Mouse (Mus musculus): Measurements from ENCODE around the gene Reck.
A peak's percentile ranks its signal among the peaks of the same experiment; 100 is the strongest.

The Reck gene

DNA sequence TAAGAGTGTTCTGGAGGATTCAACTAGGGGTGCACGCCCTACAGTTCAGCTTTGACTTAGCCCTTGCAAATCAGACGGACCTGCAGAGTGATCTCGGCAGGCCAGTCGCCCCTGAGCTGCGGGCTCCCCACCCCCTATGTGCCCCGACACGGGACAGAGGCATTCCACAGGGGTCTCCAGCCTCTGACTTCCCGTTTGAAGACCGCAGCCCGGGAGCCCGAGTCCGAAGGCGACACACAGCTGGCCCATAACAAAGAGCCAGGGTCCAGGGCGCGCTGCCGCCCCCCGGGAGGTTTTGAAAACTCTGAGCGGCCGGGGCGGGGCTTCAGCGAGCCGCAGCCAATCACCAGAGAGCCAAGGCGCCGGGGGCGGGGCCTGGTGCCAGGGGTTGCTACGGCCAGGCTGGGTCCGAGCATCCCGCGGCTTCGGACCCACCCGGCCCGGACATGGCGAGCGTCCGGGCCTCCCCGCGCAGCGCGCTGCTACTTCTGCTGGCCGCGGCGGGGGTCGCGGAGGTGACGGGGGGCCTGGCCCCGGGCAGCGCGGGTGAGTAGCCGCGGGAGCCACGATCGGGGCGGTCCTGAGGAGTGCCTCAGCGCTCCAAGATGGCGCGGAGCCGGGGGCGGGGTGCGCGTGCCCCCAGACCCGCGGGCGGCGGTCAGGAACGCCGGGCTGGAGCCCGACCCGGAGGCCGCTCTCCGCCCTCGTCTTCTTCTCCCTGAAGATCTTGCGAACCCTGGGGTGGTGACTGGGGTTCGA, at the start of gene Reck:
Gene Reck, plus strand, starts transcription at position 371 of the 759 bp plus-strand sequence.
- peak; percentile 91 for DNase-seq (ENCODE audit: low spot score)

GRCm38 (mm10) chr4:43828806-43829205, 46.5 kb upstream of the Reck start:
- DNase-seq (ENCODE audit: low spot score) = no peak

DNA sequence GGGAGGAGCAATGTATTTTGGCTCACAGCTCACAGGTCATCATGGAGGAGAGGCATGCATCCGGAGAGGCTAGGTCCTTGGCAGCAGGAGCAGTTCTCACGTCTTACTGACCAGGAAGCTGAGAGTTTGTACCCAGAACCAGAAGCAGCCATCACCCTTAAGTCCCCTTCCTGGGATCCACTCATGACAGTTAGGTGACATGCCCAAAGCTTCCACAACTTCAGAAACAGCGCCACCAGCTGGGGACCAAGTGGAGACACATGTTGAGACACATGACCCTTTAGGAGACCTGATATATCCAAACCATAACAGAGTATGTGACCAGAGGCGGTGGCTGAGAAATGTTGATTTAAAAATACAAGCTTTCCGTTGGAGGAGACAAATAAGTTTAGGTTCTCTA, 43.3 kb upstream of the Reck start:
- no peak for DNase-seq (ENCODE audit: low spot score)

DNA sequence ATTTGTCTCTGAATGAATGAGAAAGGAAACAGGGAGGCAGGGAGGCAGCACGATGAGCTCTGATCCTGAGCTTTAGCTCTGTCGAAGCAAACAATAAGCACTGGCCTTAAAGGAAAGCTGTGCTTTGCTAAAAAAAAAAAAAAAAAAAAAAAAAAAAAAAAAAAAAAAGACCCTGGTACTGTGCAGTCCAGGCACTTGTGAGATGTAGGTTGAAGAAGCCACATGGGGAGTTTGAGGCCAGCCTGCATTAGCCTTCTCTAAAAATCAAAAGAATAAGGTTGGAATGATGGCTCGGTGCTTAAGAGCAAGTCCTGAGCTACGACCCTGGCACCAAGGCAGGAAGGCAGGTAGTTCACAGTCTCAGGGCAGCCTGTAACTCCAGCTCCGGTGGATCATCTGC, 41.6 kb upstream of the Reck start:
- no peak for DNase-seq (ENCODE audit: low spot score)

GRCm38 (mm10) chr4:43834749-43835148, 40.6 kb upstream of the Reck start:
- no peak for DNase-seq (ENCODE audit: low spot score)

DNA sequence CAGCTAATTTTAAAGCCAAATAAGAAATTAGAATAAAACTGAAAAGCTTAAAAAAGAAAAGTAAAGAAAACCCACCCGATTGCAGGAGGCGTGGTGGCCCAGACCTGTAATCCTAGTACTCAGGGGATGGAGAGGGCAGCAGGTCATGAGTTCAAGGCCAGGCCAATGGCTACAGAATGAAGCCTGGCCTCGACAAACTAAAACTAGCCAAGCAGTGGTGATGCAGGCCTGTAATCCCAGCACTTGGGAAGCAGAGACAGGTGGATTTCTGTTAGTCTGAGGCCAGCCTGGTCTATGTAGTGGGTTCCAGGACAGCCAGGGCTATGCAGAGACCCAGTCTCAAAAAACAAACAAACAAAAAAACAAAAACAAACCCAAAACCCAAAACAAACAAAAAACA, 37.0 kb upstream of the Reck start:
- DNase-seq (ENCODE audit: low spot score) = no peak

DNA sequence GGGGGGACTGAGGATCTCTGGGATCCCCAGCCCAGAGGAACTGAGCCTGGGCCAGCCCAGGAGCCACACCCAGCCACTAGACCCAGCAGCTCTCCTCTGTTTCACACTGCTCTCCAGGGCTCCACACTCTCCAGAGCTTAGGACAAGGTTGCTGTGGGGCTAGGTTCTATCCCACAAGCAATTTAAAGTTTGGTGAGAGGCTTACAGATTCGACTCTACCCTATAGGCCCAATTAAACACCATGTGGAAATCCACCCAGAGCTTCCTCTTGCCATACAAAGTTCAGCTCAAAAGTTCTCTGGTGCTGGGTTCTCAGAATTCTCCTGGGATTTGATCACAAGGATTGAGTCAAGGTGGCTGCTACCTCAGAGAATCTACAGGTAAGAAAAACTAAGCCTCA, 35.2 kb upstream of the Reck start, which contains the start of gene Olfr157:
Gene Olfr157, minus strand, starts transcription at position 101 of the 400 bp plus-strand sequence.
- no peak for DNase-seq (ENCODE audit: low spot score)

DNA sequence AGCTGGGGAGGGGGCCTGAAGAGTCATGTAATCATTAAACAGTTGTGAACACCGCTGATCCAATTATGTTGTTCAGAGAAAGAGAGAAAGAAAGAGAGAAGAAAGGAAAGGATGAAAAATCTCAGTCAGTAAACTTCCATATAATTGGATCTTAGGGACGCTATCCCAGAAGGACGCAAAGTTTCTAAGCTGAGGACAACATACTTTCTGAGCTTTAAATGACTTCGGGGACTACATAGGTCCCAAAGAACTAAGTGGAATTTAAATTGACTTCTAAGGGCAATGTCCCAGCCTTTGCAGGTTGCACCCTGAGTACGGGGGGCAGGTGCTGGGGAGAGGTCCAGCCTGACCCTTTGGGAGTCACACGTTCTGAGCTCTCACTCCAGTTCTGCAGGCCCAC, 24.1 kb upstream of the Reck start, which contains the start of gene Olfr155:
Gene Olfr155, plus strand, starts transcription at position 301 of the 400 bp plus-strand sequence.
- no peak for DNase-seq (ENCODE audit: low spot score)

GRCm38 (mm10) chr4:43854101-43854500, 21.2 kb upstream of the Reck start:
- no peak for DNase-seq (ENCODE audit: low spot score)

- no peak for DNase-seq (ENCODE audit: low spot score)
These were observed 15.4 kb upstream of the Reck start for GRCm38 (mm10) chr4:43859886-43860285.

DNA sequence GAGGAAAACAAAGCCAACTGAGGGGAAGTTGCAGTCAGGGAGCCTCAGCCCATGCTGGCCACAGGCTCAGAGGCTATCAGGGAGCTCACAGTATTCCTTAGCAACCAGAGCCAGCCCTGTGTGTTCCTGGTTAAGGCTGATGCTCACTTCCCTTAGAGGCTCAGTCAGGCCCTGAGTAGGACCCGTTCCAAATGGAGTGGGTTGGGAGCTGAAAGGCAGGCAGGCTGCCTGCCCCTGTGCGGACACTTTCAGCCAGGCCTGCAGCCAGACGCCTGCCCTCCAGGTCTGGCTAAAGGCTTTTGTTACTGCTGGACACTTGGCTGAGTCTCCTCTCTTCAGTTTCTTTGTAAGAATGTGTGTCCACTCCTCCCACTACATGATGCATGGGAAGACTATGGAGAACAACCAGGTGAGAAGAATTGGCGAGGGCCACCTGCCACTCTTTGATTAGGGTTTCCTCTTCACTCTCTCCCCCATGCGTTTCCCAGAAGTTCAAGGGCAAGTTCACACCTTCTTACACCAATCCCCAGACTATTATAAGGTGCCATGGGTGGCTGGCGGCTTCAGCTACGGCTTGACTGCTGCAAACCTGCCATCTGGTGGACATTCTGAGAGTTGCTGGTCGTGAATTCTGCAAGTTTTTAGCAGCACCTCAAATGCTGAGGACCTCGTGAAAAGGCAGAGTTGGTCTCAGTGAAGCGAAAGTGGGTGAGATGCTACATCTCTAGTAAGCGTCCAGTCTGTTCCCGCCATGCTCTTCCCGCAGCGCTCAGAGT, 14.4 kb upstream of the Reck start:
- peak; percentile 31 for DNase-seq (ENCODE audit: low spot score)

DNA sequence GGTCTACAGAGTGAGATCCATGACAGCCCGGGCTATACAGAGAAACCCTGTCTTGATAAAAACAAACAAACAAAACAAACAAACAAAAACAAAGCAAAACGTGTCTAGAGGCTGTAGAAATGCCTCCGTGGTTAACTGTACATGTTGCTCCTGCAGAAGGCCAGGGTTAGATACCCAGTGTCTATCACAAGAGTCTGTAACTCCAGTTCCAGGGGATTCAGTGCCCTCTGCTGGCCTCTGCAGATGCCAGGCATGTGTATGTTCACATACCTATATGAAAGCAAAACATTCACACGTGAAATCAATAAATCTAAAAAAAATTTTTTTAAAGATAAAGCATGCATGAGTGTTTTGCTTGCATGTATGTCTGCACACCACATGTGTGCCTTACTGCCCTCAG, 12.0 kb upstream of the Reck start:
- DNase-seq (ENCODE audit: low spot score) = no peak

DNA sequence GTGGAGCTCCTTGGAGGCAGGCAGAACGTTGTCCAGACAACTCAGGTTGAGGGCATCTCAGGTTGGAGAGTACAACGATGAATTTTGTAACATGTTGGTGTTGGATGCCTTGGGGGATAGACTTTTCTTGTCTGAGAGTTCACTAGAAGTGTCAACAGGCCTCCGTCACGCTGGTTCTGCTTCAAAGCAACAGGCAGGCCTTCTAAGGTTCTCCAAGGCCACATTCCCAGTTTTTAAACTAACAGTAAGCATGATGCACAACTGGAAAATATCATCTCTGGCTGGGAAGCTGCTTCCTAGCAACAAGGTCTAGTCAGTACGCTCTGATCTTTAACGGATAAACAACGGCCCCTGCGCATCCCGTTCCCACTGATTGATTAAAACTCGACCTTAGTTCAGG, 5.5 kb upstream of the Reck start:
- DNase-seq (ENCODE audit: low spot score) = peak; percentile 29

GRCm38 (mm10) chr4:43874501-43874900, 829 bp upstream of the Reck start:
- no peak for DNase-seq (ENCODE audit: low spot score)

GRCm38 (mm10) chr4:43875919-43876411, 635 bp downstream of the Reck start:
- DNase-seq (ENCODE audit: low spot score) = no peak

DNA sequence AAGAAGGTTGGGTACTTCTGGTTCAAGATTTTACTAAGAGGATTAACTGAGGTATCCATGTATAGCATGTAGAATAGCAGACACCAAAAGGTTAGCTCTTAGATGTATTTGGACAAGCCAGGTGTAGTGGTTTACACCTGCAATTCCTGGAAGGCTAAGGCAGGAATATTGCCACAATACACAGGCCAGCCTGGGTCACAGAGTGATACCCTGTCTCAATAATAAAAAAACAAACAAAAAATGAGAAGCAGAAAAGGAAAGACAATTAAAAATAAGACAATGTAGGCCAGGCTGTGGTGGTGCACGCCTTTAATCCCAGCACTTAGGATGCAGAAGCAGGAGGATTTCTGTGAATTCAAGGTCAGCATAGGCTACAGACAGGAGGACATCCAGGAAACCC, 1.9 kb downstream of the Reck start:
- DNase-seq (ENCODE audit: low spot score) = no peak

- no peak for DNase-seq (ENCODE audit: low spot score)
These were observed 2.9 kb downstream of the Reck start for GRCm38 (mm10) chr4:43878121-43878776.

GRCm38 (mm10) chr4:43879566-43879965, 4.2 kb downstream of the Reck start:
- DNase-seq (ENCODE audit: low spot score) = no peak

GRCm38 (mm10) chr4:43884196-43884595, 8.9 kb downstream of the Reck start:
- no peak for DNase-seq (ENCODE audit: low spot score)

- no peak for DNase-seq (ENCODE audit: low spot score)
These were observed 15.9 kb downstream of the Reck start for GRCm38 (mm10) chr4:43891247-43891646.

DNA sequence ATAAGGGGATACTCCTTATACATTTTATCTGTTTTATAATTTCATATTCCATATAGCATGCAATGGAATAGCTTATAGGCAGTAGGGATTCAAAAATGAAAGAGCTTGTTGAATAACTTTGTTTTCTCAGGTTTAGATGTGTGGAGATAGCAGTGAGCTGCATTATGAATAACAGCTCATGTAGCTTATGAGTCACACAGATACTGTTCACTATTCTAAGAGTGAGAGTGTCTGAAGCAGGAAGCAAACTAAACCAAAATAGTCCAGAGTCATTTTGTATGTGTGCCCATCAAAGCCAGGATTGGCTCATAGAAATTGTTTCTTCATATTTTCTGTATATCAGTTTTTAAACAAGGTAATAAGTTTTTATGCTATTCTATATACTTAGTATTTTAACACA, 21.9 kb downstream of the Reck start:
- DNase-seq (ENCODE audit: low spot score) = no peak

- no peak for DNase-seq (ENCODE audit: low spot score)
These were observed 23.9 kb downstream of the Reck start for GRCm38 (mm10) chr4:43899197-43899596.

GRCm38 (mm10) chr4:43903690-43904089, 28.4 kb downstream of the Reck start:
- DNase-seq (ENCODE audit: low spot score) = no peak

All from testis, postnatal 14 days (tissue).